Mouse (Mus musculus): ENCODE measurements around the gene Zfp668.

Gene Zfp668

GRCm38 (mm10) chr7:127876467-127877348 is at the start of gene Zfp668:
TSS of gene Zfp668 (minus strand) at chr7:127876828.
- in situ Hi-C loops (cut with MboI; ENCODE audit: low sequenced_read_pairs), result no loop called here

- in situ Hi-C loops (cut with MboI; ENCODE audit: low sequenced_read_pairs), result no loop called here
Measured at GRCm38 (mm10) chr7:127926066-127926465, 49.4 kb upstream of the Zfp668 start.

- in situ Hi-C loops (cut with MboI; ENCODE audit: low sequenced_read_pairs), result no loop called here
Measured at GRCm38 (mm10) chr7:127925252-127925651, 48.6 kb upstream of the Zfp668 start.

GRCm38 (mm10) chr7:127923714-127924113 is 47.1 kb upstream of the Zfp668 start:
- in situ Hi-C loops (cut with MboI; ENCODE audit: low sequenced_read_pairs), result no loop called here

- in situ Hi-C loops (cut with MboI; ENCODE audit: low sequenced_read_pairs), result no loop called here
Measured at GRCm38 (mm10) chr7:127922451-127923275, 46.0 kb upstream of the Zfp668 start.

GRCm38 (mm10) chr7:127921516-127921915 is 44.9 kb upstream of the Zfp668 start:
- in situ Hi-C loops (cut with MboI; ENCODE audit: low sequenced_read_pairs), result no loop called here

- in situ Hi-C loops (cut with MboI; ENCODE audit: low sequenced_read_pairs), result no loop called here
Measured at GRCm38 (mm10) chr7:127919290-127919689, 42.7 kb upstream of the Zfp668 start.

GRCm38 (mm10) chr7:127918203-127918602 is 41.6 kb upstream of the Zfp668 start:
- in situ Hi-C loops (cut with MboI; ENCODE audit: low sequenced_read_pairs), result no loop called here

GRCm38 (mm10) chr7:127915293-127915692 is 38.7 kb upstream of the Zfp668 start:
- in situ Hi-C loops (cut with MboI; ENCODE audit: low sequenced_read_pairs), result no loop called here

- in situ Hi-C loops (cut with MboI; ENCODE audit: low sequenced_read_pairs), result no loop called here
Measured at GRCm38 (mm10) chr7:127912938-127913337, 36.3 kb upstream of the Zfp668 start.

- in situ Hi-C loops (cut with MboI; ENCODE audit: low sequenced_read_pairs), result no loop called here
Measured at GRCm38 (mm10) chr7:127912190-127912871, 35.7 kb upstream of the Zfp668 start, which contains the start of gene Kat8. TSS of gene Kat8 (plus strand) at chr7:127912516.

GRCm38 (mm10) chr7:127908656-127909055 is 32.0 kb upstream of the Zfp668 start:
- in situ Hi-C loops (cut with MboI; ENCODE audit: low sequenced_read_pairs), result no loop called here

- in situ Hi-C loops (cut with MboI; ENCODE audit: low sequenced_read_pairs), result no loop called here
Measured at GRCm38 (mm10) chr7:127907939-127908338, 31.3 kb upstream of the Zfp668 start.

GRCm38 (mm10) chr7:127903971-127904796 is 27.6 kb upstream of the Zfp668 start, which contains the start of gene Bckdk:
TSS of gene Bckdk (plus strand) at chr7:127904082.
- in situ Hi-C loops (cut with MboI; ENCODE audit: low sequenced_read_pairs), result no loop called here

- in situ Hi-C loops (cut with MboI; ENCODE audit: low sequenced_read_pairs), result no loop called here
Measured at GRCm38 (mm10) chr7:127901772-127902171, 25.1 kb upstream of the Zfp668 start.

- in situ Hi-C loops (cut with MboI; ENCODE audit: low sequenced_read_pairs), result no loop called here
Measured at GRCm38 (mm10) chr7:127899997-127900396, 23.4 kb upstream of the Zfp668 start.

- in situ Hi-C loops (cut with MboI; ENCODE audit: low sequenced_read_pairs), result no loop called here
Measured at GRCm38 (mm10) chr7:127898179-127898956, 21.7 kb upstream of the Zfp668 start.

- in situ Hi-C loops (cut with MboI; ENCODE audit: low sequenced_read_pairs), result no loop called here
Measured at GRCm38 (mm10) chr7:127897542-127897941, 20.9 kb upstream of the Zfp668 start.

- in situ Hi-C loops (cut with MboI; ENCODE audit: low sequenced_read_pairs), result no loop called here
Measured at GRCm38 (mm10) chr7:127896384-127896783, 19.8 kb upstream of the Zfp668 start.
